Mouse (Mus musculus) cerebral cortex, adult 2 months (tissue): Measurements from ENCODE around the gene Phb2.

Source experiments
- WGBS: fragments of 180-500 bp; shearing (Covaris S2); methylation state at CpG from one replicate; pipeline ENCODE4 v1.1.7; 2018; 5-methylcytosine and 5-hydroxymethylcytosine counted together

The Phb2 gene

DNA sequence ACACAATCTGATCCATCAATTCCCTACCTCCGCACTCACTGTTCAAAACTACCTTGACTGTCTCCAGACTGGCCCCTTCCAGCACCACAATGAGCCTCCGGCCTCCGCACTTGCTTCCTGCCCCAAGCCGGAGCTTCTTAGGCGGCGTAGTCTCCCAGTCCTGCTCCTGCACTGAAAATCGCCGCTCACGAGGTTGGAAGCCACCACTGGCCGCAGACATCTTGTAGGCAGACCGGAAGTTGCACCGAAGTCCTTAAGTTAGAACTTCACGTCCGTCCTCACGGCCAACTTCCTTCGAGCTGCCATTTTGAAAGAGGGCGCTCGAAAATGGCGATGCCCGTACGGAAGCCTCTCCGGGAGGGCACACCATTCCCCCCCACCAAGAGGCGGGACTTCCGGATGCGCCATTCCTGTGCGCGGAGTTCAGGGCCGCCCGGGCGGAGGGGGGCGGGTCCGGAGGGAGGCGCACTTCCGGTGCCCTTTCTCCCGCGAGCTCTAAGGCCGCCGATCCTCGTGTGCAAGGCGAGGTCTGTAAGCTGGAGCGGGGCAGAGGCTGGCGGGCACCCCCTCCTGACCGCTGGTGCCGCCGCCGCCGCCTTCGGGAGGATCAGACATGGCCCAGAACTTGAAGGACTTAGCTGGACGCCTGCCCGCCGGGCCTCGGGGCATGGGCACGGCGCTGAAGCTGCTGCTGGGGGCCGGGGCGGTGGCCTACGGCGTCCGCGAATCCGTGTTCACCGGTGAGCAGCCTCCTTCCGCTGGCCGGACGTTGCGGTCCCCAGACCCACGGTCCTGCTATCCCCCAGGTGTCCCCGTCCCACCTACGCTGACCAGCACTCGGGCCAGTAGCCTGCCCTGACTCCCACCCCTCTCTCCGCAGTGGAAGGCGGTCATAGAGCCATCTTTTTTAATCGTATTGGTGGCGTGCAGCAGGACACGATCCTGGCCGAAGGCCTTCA, at the start of gene Phb2, which contains the start of gene Emg1:
TSS of gene Phb2 (plus strand) at position 513 of the 959 bp plus-strand sequence.
TSS of gene Emg1 (minus strand) at position 355 of the 959 bp plus-strand sequence.
- under 1% methylated on average over 76 of the region's 76 CpGs for WGBS

DNA sequence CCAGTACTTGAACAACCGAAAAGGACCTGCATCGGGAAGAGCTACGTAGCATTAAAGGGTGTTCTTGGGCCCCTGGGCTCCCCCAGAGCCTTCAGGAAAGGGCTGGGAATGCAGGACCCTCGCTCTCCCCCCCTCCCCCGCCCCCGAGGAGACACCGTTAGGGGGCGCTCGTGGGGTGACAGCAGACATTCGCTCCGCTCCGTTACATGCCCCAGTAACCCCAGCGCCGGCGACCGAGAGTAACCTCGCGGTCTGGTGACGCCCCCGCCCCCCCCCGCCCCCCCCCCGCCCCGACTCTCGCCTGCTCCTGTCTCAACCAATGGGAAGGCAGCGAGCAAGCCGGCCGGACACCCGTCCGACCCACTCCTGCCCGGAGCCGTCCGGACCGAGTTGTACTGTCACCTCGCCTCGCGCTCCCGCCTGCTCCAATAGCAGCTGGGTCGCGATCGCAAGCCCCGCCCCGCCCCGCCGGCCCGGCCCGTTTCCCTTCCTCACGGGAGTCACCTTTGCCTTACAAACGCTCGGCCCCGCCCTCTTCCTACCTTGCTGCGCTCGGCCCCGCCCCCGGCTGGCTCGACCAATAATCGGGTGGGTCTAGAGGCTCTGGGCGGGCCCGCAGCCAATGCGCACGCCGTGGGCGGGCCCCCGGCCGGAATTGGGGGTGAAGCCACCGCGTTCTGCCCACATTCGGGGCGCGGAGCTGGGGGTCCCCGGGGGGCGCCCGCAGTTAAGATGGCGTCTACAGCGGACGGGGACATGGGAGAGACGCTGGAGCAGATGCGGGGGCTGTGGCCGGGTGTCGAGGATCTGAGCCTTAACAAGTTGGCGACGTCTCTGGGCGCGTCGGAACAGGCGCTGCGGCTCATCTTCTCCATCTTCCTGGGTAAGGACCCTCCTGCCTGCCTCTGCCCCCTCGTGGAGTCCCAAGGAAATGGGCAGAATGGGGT, 49.4 kb upstream of the Phb2 start, which contains the start of gene Lpcat3:
TSS of gene Lpcat3 (plus strand) at position 551 of the 947 bp plus-strand sequence.
- under 1% methylated on average over 76 of the region's 87 CpGs for WGBS

- WGBS: 15% methylated on average over 13 of the region's 13 CpGs
Measured at GRCm38 (mm10) chr6:124663424-124663795, 48.7 kb upstream of the Phb2 start.

DNA sequence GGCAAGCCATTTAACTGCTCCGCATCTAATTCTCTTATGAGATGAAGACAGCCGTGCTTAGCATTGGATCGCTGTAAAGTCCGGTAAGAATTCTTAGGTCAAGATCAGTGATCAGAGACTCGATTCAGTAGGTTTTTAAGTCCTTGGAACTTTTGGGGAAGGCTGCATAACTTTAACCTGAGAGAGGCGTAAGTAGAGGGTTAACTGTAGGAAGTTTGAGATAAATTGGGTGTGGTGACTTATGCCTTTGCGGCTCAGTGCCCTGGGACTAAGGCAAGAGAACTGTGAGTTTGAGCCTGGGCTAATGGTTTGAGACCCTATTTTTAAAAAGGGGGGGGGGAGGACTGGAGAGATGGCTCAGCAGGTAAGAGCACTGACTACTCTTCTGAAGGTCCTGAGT, 47.9 kb upstream of the Phb2 start:
- WGBS: 87% methylated on average over 7 of the region's 7 CpGs

- 87% methylated on average over 10 of the region's 10 CpGs for WGBS
Measured at GRCm38 (mm10) chr6:124665011-124665410, 47.1 kb upstream of the Phb2 start.

DNA sequence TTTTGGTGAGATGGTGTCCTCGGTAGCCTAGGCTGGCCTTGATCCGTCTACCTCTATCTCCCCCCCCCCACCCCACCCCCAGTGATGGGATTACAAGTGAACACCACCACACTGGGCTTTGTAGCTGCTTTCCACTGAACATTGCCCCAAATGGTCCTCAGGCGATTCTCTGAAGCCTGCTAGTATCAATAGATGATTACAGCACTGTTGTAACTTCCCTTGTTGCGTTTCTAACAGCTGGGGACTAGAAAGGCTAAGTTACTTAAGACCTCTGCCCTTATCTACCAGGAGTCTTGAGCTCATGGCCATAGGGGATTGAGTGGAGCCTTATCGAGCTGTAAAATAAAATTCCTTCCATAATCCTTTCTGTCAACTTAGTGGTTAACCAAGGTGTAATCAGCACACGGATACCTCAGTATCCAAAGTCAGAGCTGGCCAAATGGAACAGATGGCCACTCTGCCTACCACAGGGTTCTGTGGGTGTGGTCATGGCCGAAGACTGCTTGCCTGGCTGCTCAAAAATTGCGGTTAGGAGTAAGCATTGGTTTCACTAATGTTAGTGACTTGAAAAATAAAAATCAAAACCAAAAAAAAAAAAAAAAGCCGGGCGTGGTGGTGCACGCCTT, 42.8 kb upstream of the Phb2 start:
- WGBS: 90% methylated on average over 11 of the region's 11 CpGs

GRCm38 (mm10) chr6:124670281-124670900, 41.7 kb upstream of the Phb2 start:
- 91% methylated on average over 7 of the region's 7 CpGs for WGBS

- WGBS: 72% methylated on average over 6 of the region's 6 CpGs
Measured at GRCm38 (mm10) chr6:124672100-124672499, 40.0 kb upstream of the Phb2 start.

DNA sequence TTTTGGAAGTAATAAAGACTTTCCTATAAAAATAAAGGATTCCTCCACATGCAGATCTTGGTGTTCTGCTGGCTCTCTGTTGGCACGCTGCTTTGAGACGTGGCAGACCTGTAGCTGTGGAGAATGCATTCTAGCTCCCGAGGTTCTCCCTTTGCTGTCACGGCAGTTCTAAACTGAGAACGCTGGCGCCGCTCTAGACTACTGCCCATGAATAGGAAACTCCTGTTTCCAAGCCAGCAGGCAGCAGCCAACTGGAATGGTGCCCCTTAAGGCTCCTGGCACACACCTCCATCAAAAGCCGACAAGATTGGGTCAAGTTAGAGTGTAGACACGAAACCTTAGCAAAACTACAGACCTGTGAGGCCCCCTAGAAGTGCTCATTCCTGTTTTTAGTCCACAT, 38.5 kb upstream of the Phb2 start:
- WGBS: 23% methylated on average over 9 of the region's 9 CpGs

GRCm38 (mm10) chr6:124674591-124674990, 37.5 kb upstream of the Phb2 start:
- WGBS: 98% methylated on average over 7 of the region's 7 CpGs

- 87% methylated on average over 6 of the region's 6 CpGs for WGBS
Measured at GRCm38 (mm10) chr6:124676171-124676570, 36.0 kb upstream of the Phb2 start.

- 93% methylated on average over 7 of the region's 7 CpGs for WGBS
Measured at GRCm38 (mm10) chr6:124678769-124679168, 33.4 kb upstream of the Phb2 start.

DNA sequence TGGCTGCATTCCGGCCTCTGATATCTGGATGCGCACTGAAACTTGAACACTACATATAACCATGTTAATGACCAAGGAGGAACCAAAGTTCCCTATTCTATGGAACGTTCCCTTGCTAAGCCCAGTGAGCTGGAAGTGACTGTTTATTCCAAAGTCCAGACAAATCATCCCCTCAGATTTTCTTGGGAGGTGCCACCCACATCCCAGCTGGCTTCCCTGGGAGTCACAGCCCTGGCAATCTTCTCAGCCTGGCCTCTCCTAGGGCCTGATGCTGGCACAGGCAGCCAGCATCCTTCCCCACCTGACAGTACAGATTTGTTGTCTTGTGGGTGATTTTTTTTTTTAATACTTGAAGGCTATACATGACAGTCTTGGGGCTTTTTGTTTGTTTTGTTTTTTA, 32.6 kb upstream of the Phb2 start:
- 72% methylated on average over 3 of the region's 3 CpGs for WGBS

DNA sequence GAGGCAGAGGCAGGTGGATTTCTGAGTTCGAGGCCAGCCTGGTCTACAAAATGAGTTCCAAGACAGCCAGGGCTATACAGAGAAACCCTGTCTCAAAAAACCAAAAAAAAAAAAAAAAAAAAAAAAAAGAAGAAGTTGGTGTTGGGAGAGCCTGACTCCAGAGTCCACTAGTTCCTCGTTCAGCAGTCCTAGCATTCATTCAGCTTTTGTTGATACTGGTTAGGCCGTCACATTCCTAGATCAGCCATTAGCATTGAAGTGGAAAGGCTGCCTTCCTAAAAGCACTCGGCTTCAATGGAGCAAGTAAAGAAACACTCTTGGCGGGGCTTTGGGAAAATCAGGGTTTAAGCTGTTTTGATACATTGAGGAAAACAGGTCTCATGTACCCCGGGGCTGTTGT, 29.8 kb upstream of the Phb2 start:
- WGBS: 71% methylated on average over 6 of the region's 6 CpGs

GRCm38 (mm10) chr6:124683591-124684417, 28.3 kb upstream of the Phb2 start:
- 62% methylated on average over 14 of the region's 14 CpGs for WGBS

- 91% methylated on average over 12 of the region's 12 CpGs for WGBS
Measured at GRCm38 (mm10) chr6:124685606-124686386, 26.3 kb upstream of the Phb2 start.

- WGBS: 85% methylated on average over 1 of the region's 1 CpGs
Measured at GRCm38 (mm10) chr6:124686644-124687043, 25.5 kb upstream of the Phb2 start.

DNA sequence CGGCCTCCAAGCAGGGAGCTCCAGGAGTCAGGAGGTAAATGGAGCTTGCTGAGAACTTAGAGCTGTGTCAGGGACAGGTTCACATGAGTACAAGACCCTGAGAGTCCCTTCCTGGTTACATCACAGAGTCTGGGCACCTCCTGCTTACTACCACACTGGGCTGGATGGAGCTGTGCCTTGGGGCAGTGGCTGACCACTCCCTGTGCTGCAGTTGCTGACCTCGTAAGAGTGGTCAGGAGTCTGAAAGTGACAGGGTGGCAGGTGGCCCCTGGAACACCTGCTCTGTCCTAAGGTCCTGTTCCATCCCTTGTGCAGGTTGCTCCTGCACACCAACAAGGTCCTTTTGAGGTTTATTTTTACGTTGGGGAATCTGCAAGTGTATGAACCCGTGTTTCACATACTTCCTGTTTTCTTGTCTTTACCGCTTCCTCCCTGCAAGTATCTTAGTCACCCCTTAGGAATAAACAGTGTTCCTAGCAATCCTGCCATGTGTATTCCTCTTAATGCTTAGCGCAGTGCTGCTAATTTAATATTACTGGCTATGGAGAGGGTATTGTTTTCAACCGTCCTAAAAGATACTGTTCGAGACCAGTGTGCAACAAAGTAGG, 23.9 kb upstream of the Phb2 start:
- 79% methylated on average over 8 of the region's 8 CpGs for WGBS

GRCm38 (mm10) chr6:124689011-124689410, 23.1 kb upstream of the Phb2 start:
- 94% methylated on average over 3 of the region's 3 CpGs for WGBS
